Mouse (Mus musculus) heart, adult 2 months (tissue): ENCODE measurements at regions not wholly inside any gene's neighbourhood (a gene's known extent, or its start where the extent isn't known, plus 50 kb on each side); places are given as distances from the start of the nearest gene placed in this dataset.

ENCODE experiments used
- CTCF ChIP-seq: fragments of 200-600 bp; IDR thresholded peaks from 2 replicates; pipeline ENCODE4 v1.8.1; 2022; ENCODE audit warnings: antibody characterized with exemption, mild to moderate bottlenecking, moderate library complexity
- EP300 ChIP-seq: fragments of 200-500 bp; IDR thresholded peaks from 2 replicates; pipeline ENCODE4 v1.6.1; 2011; ENCODE audit warnings: low read depth, low read length, control low read depth; ENCODE audit not compliant: insufficient read depth
- POLR2A ChIP-seq: fragments of 200-500 bp; IDR thresholded peaks from 2 replicates; pipeline ENCODE4 v1.6.1; 2011; ENCODE audit warnings: mild to moderate bottlenecking, low read depth, low read length, control low read depth; ENCODE audit not compliant: insufficient read depth

DNA sequence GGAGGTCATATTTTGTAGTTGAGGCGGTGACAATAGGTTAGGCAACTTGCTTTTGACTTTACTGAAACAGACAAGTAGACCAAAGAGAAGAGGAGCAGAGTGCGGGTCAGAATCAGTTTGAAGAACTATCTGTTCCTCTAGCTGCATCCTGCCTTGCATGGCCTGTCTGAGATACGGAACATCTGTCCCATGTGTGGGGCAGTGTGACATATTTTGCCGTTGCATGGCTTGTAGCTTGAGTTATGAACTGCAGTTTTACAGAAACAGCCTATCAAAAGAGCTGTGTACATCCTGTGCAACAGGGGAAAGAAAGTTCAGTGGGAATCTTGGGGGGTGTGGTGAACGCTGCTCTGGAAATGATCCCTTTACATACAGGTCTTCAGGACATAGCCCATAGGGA is 718.9 kb upstream of the Igfbp3 start:
- TF ChIP-seq CTCF (no peak), POLR2A (no peak), EP300 (no peak)
